Mouse (Mus musculus) megakaryocyte, embryonic 14.5 days (primary cell): ENCODE measurements at regions not wholly inside any gene's neighbourhood (a gene's known extent, or its start where the extent isn't known, plus 50 kb on each side); places are given as distances from the start of the nearest gene placed in this dataset.

Experiments used
- FLI1 ChIP-seq: IDR thresholded peaks from 2 replicates; pipeline ENCODE4 v1.6.1; 2012; ENCODE audit warnings: low read length, inconsistent platforms, mixed read lengths
- GATA1 ChIP-seq: IDR thresholded peaks from 3 replicates; pipeline ENCODE4 v1.6.1; 2012; ENCODE audit warnings: mixed read lengths, low read length, inconsistent platforms, borderline replicate concordance

- TF ChIP-seq GATA1: no peak
- no peak for TF ChIP-seq FLI1
Observed at GRCm38 (mm10) chr2:114723971-114724666, 69.4 kb upstream of the Dph6 start.
